Mouse (Mus musculus): ENCODE results near the gene Abca2.

DNA sequence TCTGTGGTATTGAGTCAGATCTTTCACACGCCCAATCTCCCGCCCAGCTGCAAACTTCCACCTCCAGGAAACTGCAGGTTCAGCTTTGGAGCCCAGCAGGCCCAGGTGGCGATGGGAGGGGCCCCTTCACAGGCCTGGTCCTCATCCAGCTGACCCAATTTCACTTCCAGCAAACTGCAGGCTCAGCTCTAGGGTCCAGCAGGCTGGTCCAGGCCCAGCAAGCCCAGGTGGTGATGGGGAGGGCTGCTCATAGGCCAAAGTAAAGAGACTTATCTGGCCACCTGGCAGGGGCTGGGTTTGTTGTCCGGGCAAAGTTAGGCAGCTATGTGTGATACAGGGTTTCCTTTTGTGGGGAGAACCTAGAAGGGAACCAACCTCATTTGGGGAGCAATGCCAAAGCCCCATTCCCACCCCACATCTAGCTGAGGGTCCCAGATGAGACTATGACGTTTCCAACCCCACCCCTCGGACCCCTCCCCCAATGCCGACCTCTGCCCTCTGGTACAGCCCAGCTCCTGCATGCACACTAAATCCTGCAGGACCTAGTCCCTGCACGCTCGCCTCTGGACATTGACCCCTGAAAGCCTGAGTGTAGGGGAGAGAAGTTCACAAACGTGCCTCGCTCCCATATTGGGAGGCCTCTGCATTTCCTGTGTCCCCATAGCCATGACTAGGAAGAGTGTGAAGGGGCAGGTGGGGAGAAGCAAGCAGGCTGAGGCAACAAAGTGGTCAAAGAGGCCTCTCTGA, 56.6 kb downstream of the Abca2 start:
- no peak for TF ChIP-seq CTCF (IDR thresholded peaks at IDR 0.05; ENCODE audit: control insufficient read depth, insufficient read depth, low read length)
- no peak for TF ChIP-seq POLR2A (IDR thresholded peaks at IDR 0.05; ENCODE audit: borderline replicate concordance, control insufficient read depth, low read depth, low read length)
